Mouse (Mus musculus): ENCODE data around the gene Plvap. TPM values are rescaled to one million over a fixed set of nuclear protein-coding genes. Genes with fewer than 3 reads are reported as not detected.
"Not testable (repeated sequence)": the region's sequence is repeated elsewhere in the genome, so short reads cannot be mapped to it uniquely, and the experiment has no call there.

Gene Plvap
- polyA plus RNA-seq, 1 experiment from 2014 or later, result 145 TPM

GRCm38 (mm10) chr8:71528362-71529073 lies 17.0 kb upstream of the Plvap start:
- H3K27me3 ChIP-seq (ENCODE audit: control insufficient read depth, insufficient read depth, low read depth, low read length), result peaks cover 10% of the 10 kb centered on the region; the same call in 1 of the 2 replicates
- H3K4me1 ChIP-seq (replicated peaks; ENCODE audit: control insufficient read depth, insufficient read depth, low read length), result peaks cover 20% of the 10 kb centered on the region
- peak; percentile 86 for ATAC-seq (ENCODE audit: low read depth)
- H3K4me3 ChIP-seq (ENCODE audit: low read length), result no peak overlapping the region
- 66% methylated on average over 11 of the region's 11 CpGs for WGBS
- H3K9me3 ChIP-seq (ENCODE audit: control insufficient read depth, low read length), result no peaks in the 10 kb centered on the region
- H3K27ac ChIP-seq (ENCODE audit: low read length), result peak overlapping the region; percentile 96
- H3K4me2 ChIP-seq (ENCODE audit: low read depth, low read length), result peak overlapping the region; percentile 17; the same call in 1 of the 2 replicates
- no peaks in the 10 kb centered on the region for H3K36me3 ChIP-seq (ENCODE audit: control insufficient read depth, insufficient read depth, low read length)
- peak overlapping the region; percentile 28; the same call in 1 of the 2 replicates for H3K9ac ChIP-seq (ENCODE audit: low read length)

- WGBS, result 43% methylated on average over 3 of the region's 3 CpGs
- Histone ChIP-seq H3K4me3 (ENCODE audit: low read length) (no peak overlapping the region), H3K9me3 (ENCODE audit: control insufficient read depth, low read length) (no peaks in the 10 kb centered on the region), H3K4me2 (ENCODE audit: low read depth, low read length) (no peak overlapping the region), H3K36me3 (ENCODE audit: control insufficient read depth, insufficient read depth, low read length) (no peaks in the 10 kb centered on the region), H3K27me3 (ENCODE audit: control insufficient read depth, insufficient read depth, low read depth, low read length) (peaks cover 10% of the 10 kb centered on the region; the same call in 1 of the 2 replicates), H3K27ac (ENCODE audit: low read length) (peak overlapping the region; percentile 96), H3K9ac (ENCODE audit: low read length) (no peak overlapping the region), H3K4me1 (replicated peaks; ENCODE audit: control insufficient read depth, insufficient read depth, low read length) (peaks cover 20% of the 10 kb centered on the region)
- no peak for ATAC-seq (ENCODE audit: low read depth)
Measured at GRCm38 (mm10) chr8:71527162-71527870, 15.8 kb upstream of the Plvap start.

- Histone ChIP-seq H3K9ac (ENCODE audit: low read length) (no peak overlapping the region), H3K9me3 (ENCODE audit: control insufficient read depth, low read length) (no peaks in the 10 kb centered on the region), H3K4me1 (replicated peaks; ENCODE audit: control insufficient read depth, insufficient read depth, low read length) (peaks cover 23% of the 10 kb centered on the region), H3K27me3 (ENCODE audit: control insufficient read depth, insufficient read depth, low read depth, low read length) (peaks cover 10% of the 10 kb centered on the region; the same call in 1 of the 2 replicates), H3K4me2 (ENCODE audit: low read depth, low read length) (no peak overlapping the region), H3K27ac (ENCODE audit: low read length) (peak overlapping the region; percentile 96; the same call in 1 of the 2 replicates), H3K36me3 (ENCODE audit: control insufficient read depth, insufficient read depth, low read length) (no peaks in the 10 kb centered on the region), H3K4me3 (ENCODE audit: low read length) (no peak overlapping the region)
- 17% methylated on average over 6 of the region's 6 CpGs for WGBS
- ATAC-seq (ENCODE audit: low read depth), result no peak
Measured at GRCm38 (mm10) chr8:71526272-71526671, 14.7 kb upstream of the Plvap start.

GRCm38 (mm10) chr8:71525226-71526050 lies 13.9 kb upstream of the Plvap start, which contains the start of gene Ccdc194:
Ccdc194 (minus strand) TSS chr8:71525711.
- Histone ChIP-seq H3K4me3 (ENCODE audit: low read length) (no peak within 1 kb of the TSS), H3K36me3 (ENCODE audit: control insufficient read depth, insufficient read depth, low read length) (no peaks in the 10 kb centered on the region), H3K27ac (ENCODE audit: low read length) (peak within 1 kb of the TSS; percentile 96), H3K27me3 (ENCODE audit: control insufficient read depth, insufficient read depth, low read depth, low read length) (peaks cover 10% of the 10 kb centered on the region; the same call in 1 of the 2 replicates), H3K9me3 (ENCODE audit: control insufficient read depth, low read length) (no peaks in the 10 kb centered on the region), H3K4me2 (ENCODE audit: low read depth, low read length) (peak within 1 kb of the TSS; percentile 22; the same call in 1 of the 2 replicates), H3K4me1 (replicated peaks; ENCODE audit: control insufficient read depth, insufficient read depth, low read length) (peaks cover 24% of the 10 kb centered on the region), H3K9ac (ENCODE audit: low read length) (peak within 1 kb of the TSS; percentile 32)
- 14% methylated on average over 46 of the region's 46 CpGs for WGBS
- no peak for ATAC-seq (ENCODE audit: low read depth)

- no peak overlapping the region for H3K4me3 ChIP-seq (ENCODE audit: low read length)
- H3K4me2 ChIP-seq (ENCODE audit: low read depth, low read length), result 0 out of 2 replicates have a peak overlapping the region, but pooled peaks have one; percentile 24
- WGBS, result 2% methylated on average over 17 of the region's 17 CpGs
Measured at GRCm38 (mm10) chr8:71521634-71522033, 10.1 kb upstream of the Plvap start.

GRCm38 (mm10) chr8:71519037-71519825 lies 7.7 kb upstream of the Plvap start:
- H3K36me3 ChIP-seq (ENCODE audit: control insufficient read depth, insufficient read depth, low read length); H3K27me3 ChIP-seq (ENCODE audit: control insufficient read depth, insufficient read depth, low read depth, low read length); H3K27ac ChIP-seq (ENCODE audit: low read length); H3K9ac ChIP-seq (ENCODE audit: low read length); H3K4me2 ChIP-seq (ENCODE audit: low read depth, low read length); H3K9me3 ChIP-seq (ENCODE audit: control insufficient read depth, low read length); H3K4me3 ChIP-seq (ENCODE audit: low read length); ATAC-seq (ENCODE audit: low read depth): not testable (repeated sequence)
- H3K4me1 ChIP-seq (replicated peaks; ENCODE audit: control insufficient read depth, insufficient read depth, low read length), result peaks cover 12% of the 10 kb centered on the region
- WGBS, result 34% methylated on average over 9 of the region's 10 CpGs

More at GRCm38 (mm10) chr8:71521634-71522033, 10.1 kb upstream of the Plvap start:
- Histone ChIP-seq H3K4me1 (replicated peaks; ENCODE audit: control insufficient read depth, insufficient read depth, low read length) (peaks cover 21% of the 10 kb centered on the region), H3K27ac (ENCODE audit: low read length) (no peak overlapping the region), H3K36me3 (ENCODE audit: control insufficient read depth, insufficient read depth, low read length) (no peaks in the 10 kb centered on the region), H3K27me3 (ENCODE audit: control insufficient read depth, insufficient read depth, low read depth, low read length) (peaks cover 10% of the 10 kb centered on the region; the same call in 1 of the 2 replicates), H3K9ac (ENCODE audit: low read length) (peak overlapping the region; percentile 30; the same call in 1 of the 2 replicates), H3K9me3 (ENCODE audit: control insufficient read depth, low read length) (no peaks in the 10 kb centered on the region)
- ATAC-seq (ENCODE audit: low read depth), result peak; percentile 86

- H3K4me3 ChIP-seq (ENCODE audit: low read length), result no peak overlapping the region
- peaks cover 14% of the 10 kb centered on the region for H3K4me1 ChIP-seq (replicated peaks; ENCODE audit: control insufficient read depth, insufficient read depth, low read length)
- no peaks in the 10 kb centered on the region for H3K9me3 ChIP-seq (ENCODE audit: control insufficient read depth, low read length)
- H3K4me2 ChIP-seq (ENCODE audit: low read depth, low read length), result no peak overlapping the region
- 10% methylated on average over 6 of the region's 6 CpGs for WGBS
- H3K9ac ChIP-seq (ENCODE audit: low read length), result no peak overlapping the region
- ATAC-seq (ENCODE audit: low read depth), result peak; percentile 11; the same call in 1 of the 2 replicates
- no peaks in the 10 kb centered on the region for H3K36me3 ChIP-seq (ENCODE audit: control insufficient read depth, insufficient read depth, low read length)
- H3K27me3 ChIP-seq (ENCODE audit: control insufficient read depth, insufficient read depth, low read depth, low read length), result no peaks in the 10 kb centered on the region
- peak overlapping the region; percentile 53; the same call in 1 of the 2 replicates for H3K27ac ChIP-seq (ENCODE audit: low read length)
Measured at GRCm38 (mm10) chr8:71516786-71517185, 5.2 kb upstream of the Plvap start.

GRCm38 (mm10) chr8:71515043-71515442 lies 3.5 kb upstream of the Plvap start:
- Histone ChIP-seq H3K27me3 (ENCODE audit: control insufficient read depth, insufficient read depth, low read depth, low read length) (peaks cover 1% of the 10 kb centered on the region; the same call in 1 of the 2 replicates), H3K36me3 (ENCODE audit: control insufficient read depth, insufficient read depth, low read length) (no peaks in the 10 kb centered on the region), H3K4me2 (ENCODE audit: low read depth, low read length) (no peak overlapping the region), H3K27ac (ENCODE audit: low read length) (no peak overlapping the region), H3K9ac (ENCODE audit: low read length) (no peak overlapping the region), H3K4me3 (ENCODE audit: low read length) (no peak overlapping the region), H3K4me1 (replicated peaks; ENCODE audit: control insufficient read depth, insufficient read depth, low read length) (peaks cover 11% of the 10 kb centered on the region), H3K9me3 (ENCODE audit: control insufficient read depth, low read length) (no peaks in the 10 kb centered on the region)
- WGBS, result 64% methylated on average over 5 of the region's 5 CpGs
- ATAC-seq (ENCODE audit: low read depth), result no peak
